Mouse (Mus musculus) CH12.LX (cell line): ENCODE measurements around the gene Bmpr2. TPM values are rescaled to one million over a fixed set of nuclear protein-coding genes. Genes with fewer than 3 reads are reported as not detected.

Source experiments
- DNase-seq: peaks from one replicate; pipeline ENCODE4 v3.0.0-alpha.2; 2013; ENCODE audit errors: extremely low read depth
- H3K27ac ChIP-seq: 2 replicates; pipeline ENCODE4 v1.5.1; 2012; ENCODE audit warnings: low read depth, mild to moderate bottlenecking, control low read depth, moderate library complexity; ENCODE audit not compliant: insufficient read depth
- H3K27me3 ChIP-seq: replicated peaks from 2 replicates; pipeline ENCODE3; 2012; ENCODE audit warnings: inconsistent platforms
- H3K36me3 ChIP-seq, 2 experiments: replicated peaks in 1 of 2; 2 replicates each; pipeline versions ENCODE3 to v1.6.1; 2012; ENCODE audit warnings: inconsistent platforms in 1 of 2, low read length in 1 of 2, mild to moderate bottlenecking in 1 of 2, mixed read lengths in 1 of 2, moderate library complexity in 1 of 2; ENCODE audit not compliant: control insufficient read depth in 1 of 2, insufficient read depth in 1 of 2
- H3K4me1 ChIP-seq, 2 experiments: 2 replicates each; pipeline ENCODE4 v1.6.1; 2012; ENCODE audit warnings: inconsistent platforms in 1 of 2, moderate library complexity in 1 of 2; ENCODE audit not compliant: insufficient read depth in 2 of 2, control insufficient read depth in 1 of 2
- H3K4me2 ChIP-seq: 2 replicates; pipeline ENCODE4 v1.6.1; 2012; ENCODE audit warnings: low read depth, mild to moderate bottlenecking, control low read depth; ENCODE audit not compliant: poor library complexity, insufficient read depth, severe bottlenecking
- H3K4me3 ChIP-seq, 3 experiments: fragments of 150-350 bp in 1 of 3; sonication (generic) in 1 of 3; replicated peaks in 1 of 3; 2 replicates each; pipeline versions ENCODE3 to v1.5.1; 2011 to 2012; ENCODE audit warnings: low read depth in 2 of 3, low read length in 2 of 3, mild to moderate bottlenecking in 2 of 3, moderate library complexity in 2 of 3, control low read depth in 1 of 3, improper control_type of control experiment in 1 of 3, inconsistent platforms in 1 of 3, mixed read lengths in 1 of 3; ENCODE audit not compliant: poor library complexity in 1 of 3
- H3K79me2 ChIP-seq: replicated peaks from 2 replicates; pipeline ENCODE4 v1.6.1; 2012; ENCODE audit warnings: mild to moderate bottlenecking, moderate library complexity; ENCODE audit not compliant: control insufficient read depth, poor library complexity, insufficient read depth, severe bottlenecking; ENCODE audit errors: extremely low read depth
- H3K9ac ChIP-seq: 2 replicates; pipeline ENCODE4 v1.6.1; 2012; ENCODE audit warnings: low read depth, mild to moderate bottlenecking, control low read depth, moderate library complexity; ENCODE audit not compliant: insufficient read depth
- H3K9me3 ChIP-seq: replicated peaks from 2 replicates; pipeline ENCODE3; 2012; ENCODE audit warnings: low read length, inconsistent platforms, mixed read lengths
- BHLHE40 ChIP-seq: IDR thresholded peaks from 2 replicates; pipeline ENCODE4 v1.6.1; 2011; ENCODE audit warnings: mild to moderate bottlenecking, low read depth, low read length, improper control_type of control experiment
- E2F4 ChIP-seq: IDR thresholded peaks from 2 replicates; pipeline ENCODE4 v1.6.1; 2011; ENCODE audit warnings: low read depth, low read length, improper control_type of control experiment; ENCODE audit not compliant: insufficient replicate concordance
- EP300 ChIP-seq: IDR thresholded peaks from 2 replicates; pipeline ENCODE4 v1.6.1; 2011; ENCODE audit warnings: low read length, improper control_type of control experiment
- ETS1 ChIP-seq: conservative IDR thresholded peaks from 2 replicates; pipeline ENCODE4 v1.6.1; 2012; ENCODE audit warnings: low read depth, mild to moderate bottlenecking, inconsistent platforms, low read length, improper control_type of control experiment, moderate library complexity
- IRF4 ChIP-seq: IDR thresholded peaks from 2 replicates; pipeline ENCODE4 v1.6.1; 2014; ENCODE audit warnings: low read depth, mild to moderate bottlenecking, inconsistent platforms, low read length, improper control_type of control experiment
- JUND ChIP-seq: conservative IDR thresholded peaks from 2 replicates; pipeline ENCODE4 v1.6.1; 2011; ENCODE audit warnings: low read depth, low read length, improper control_type of control experiment
- KAT2A ChIP-seq: IDR thresholded peaks from 2 replicates; pipeline ENCODE4 v1.6.1; 2012; ENCODE audit warnings: low read length, improper control_type of control experiment, inconsistent platforms; ENCODE audit not compliant: insufficient replicate concordance
- MAFK ChIP-seq: IDR thresholded peaks from 2 replicates; pipeline ENCODE4 v1.6.1; 2011; ENCODE audit warnings: low read length, improper control_type of control experiment; ENCODE audit not compliant: insufficient replicate concordance
- MAX ChIP-seq: IDR thresholded peaks from 2 replicates; pipeline ENCODE4 v1.6.1; 2011; ENCODE audit warnings: low read length, improper control_type of control experiment
- MAZ ChIP-seq: IDR thresholded peaks from 2 replicates; pipeline ENCODE4 v1.6.1; 2012; ENCODE audit warnings: low read depth, mild to moderate bottlenecking, inconsistent platforms, low read length, improper control_type of control experiment, moderate library complexity
- MYC ChIP-seq: IDR thresholded peaks from 2 replicates; pipeline ENCODE4 v1.6.1; 2011; ENCODE audit warnings: low read depth, mild to moderate bottlenecking, improper control_type of control experiment, low read length
- NRF1 ChIP-seq: IDR thresholded peaks from 2 replicates; pipeline ENCODE4 v1.6.1; 2014; ENCODE audit warnings: low read depth, mild to moderate bottlenecking, inconsistent platforms, low read length, improper control_type of control experiment, moderate library complexity
- PAX5 ChIP-seq: IDR thresholded peaks from 2 replicates; pipeline ENCODE4 v1.6.1; 2012; ENCODE audit warnings: low read length, inconsistent platforms, mixed read lengths
- POLR2AphosphoS2 ChIP-seq: IDR thresholded peaks from 2 replicates; pipeline ENCODE4 v1.6.1; 2011; ENCODE audit warnings: low read depth, low read length, improper control_type of control experiment
- RAD21 ChIP-seq: IDR thresholded peaks from 2 replicates; pipeline ENCODE4 v1.6.1; 2011; ENCODE audit warnings: low read depth, mild to moderate bottlenecking, low read length, improper control_type of control experiment, moderate library complexity
- RCOR1 ChIP-seq: conservative IDR thresholded peaks from 2 replicates; pipeline ENCODE4 v1.6.1; 2012; ENCODE audit warnings: low read depth, mild to moderate bottlenecking, inconsistent platforms, low read length, improper control_type of control experiment
- SIN3A ChIP-seq: IDR thresholded peaks from 2 replicates; pipeline ENCODE4 v1.6.1; 2012; ENCODE audit warnings: low read length, improper control_type of control experiment, inconsistent platforms
- TBP ChIP-seq: conservative IDR thresholded peaks from 2 replicates; pipeline ENCODE4 v1.6.1; 2011; ENCODE audit warnings: low read depth, low read length, improper control_type of control experiment
- UBTF ChIP-seq: IDR thresholded peaks from 2 replicates; pipeline ENCODE4 v1.6.1; 2012; ENCODE audit warnings: low read depth, mild to moderate bottlenecking, inconsistent platforms, low read length, improper control_type of control experiment, moderate library complexity
- ZMIZ1 ChIP-seq: IDR thresholded peaks from 2 replicates; pipeline ENCODE4 v1.6.1; 2012; ENCODE audit warnings: low read depth, mild to moderate bottlenecking, inconsistent platforms, low read length, improper control_type of control experiment
- ZNF384 ChIP-seq: IDR thresholded peaks from 2 replicates; pipeline ENCODE4 v1.6.1; 2012; ENCODE audit warnings: low read depth, low read length, improper control_type of control experiment, inconsistent platforms
- dilution Hi-C: fragments of 300-500 bp; cut with MboI; formaldehyde crosslinking; loops from 2 replicates; pipeline ENCODE4 v1.14.3; 2020; ENCODE audit warnings: low sequenced_read_pairs; ENCODE audit not compliant: extremely low pct_unique_long_range_greater_than_20kb, extremely low pct_ligation_motif_present
- in situ Hi-C: fragments of 300-500 bp; cut with MboI; formaldehyde crosslinking; loops from 3 replicates; pipeline ENCODE4 v1.14.3; 2019; ENCODE audit warnings: low sequenced_read_pairs, low pct_ligation_motif_present, low pct_unique_long_range_greater_than_20kb, mixed read lengths
- polyA plus RNA-seq: library from polyadenylated mRNA; unstranded; fragments of >175 nt; gene quantifications from 2 replicates; pipeline ENCODE4 v1.2.1, GENCODE M21; 2012; ENCODE audit warnings: low read depth; ENCODE audit not compliant: insufficient read length
- total RNA-seq, 2 experiments: library from RNA; depleted of rRNA; stranded (reverse); fragments of 300-350 nt in 1 of 2; fragments of >200 nt in 1 of 2; gene quantifications; 2 replicates each; pipeline ENCODE4 v1.2.3; 2012 to 2014

Bmpr2 gene
- total and polyA plus RNA-seq, 3 experiments = 3.6 to 5.0 (median 4.7) TPM

GRCm38 (mm10) chr1:59913195-59913868 lies 150.1 kb downstream of the Bmpr2 start:
- Histone ChIP-seq H3K27me3 (no peaks in the 10 kb centered on the region), H3K9me3 (no peaks in the 10 kb centered on the region), H3K79me2 (peaks cover 8% of the 10 kb centered on the region; the same call in 1 of the 2 replicates), H3K36me3 (no peaks in the 10 kb centered on the region), H3K4me2 (peak overlapping the region; percentile 92; the same call in 1 of the 2 replicates), H3K27ac (peak overlapping the region; percentile 53), H3K9ac (peak overlapping the region; percentile 88), H3K4me3 (peak overlapping the region; percentile 69 to 93 (median 89)), H3K4me1 (peaks cover 4 to 44% of the 10 kb centered on the region in 2 experiments; a peak in 2 of 4 replicates)
- in situ Hi-C loops (no loop called here), dilution Hi-C loops (no loop called here)
- DNase-seq = no peak
- TF ChIP-seq POLR2AphosphoS2 (no peak), ZMIZ1 (no peak), NRF1 (no peak), RAD21 (no peak), MAFK (no peak), ZNF384 (no peak), E2F4 (no peak), MAZ (no peak), JUND (no peak), RCOR1 (no peak), MAX (no peak), PAX5 (no peak), UBTF (no peak), MYC (no peak), TBP (no peak), KAT2A (no peak)

GRCm38 (mm10) chr1:59913869-59914225 lies 150.6 kb downstream of the Bmpr2 start:
- Histone ChIP-seq H3K9me3 (no peaks in the 10 kb centered on the region), H3K79me2 (peaks cover 8% of the 10 kb centered on the region; the same call in 1 of the 2 replicates), H3K36me3 (no peaks in the 10 kb centered on the region), H3K9ac (peak overlapping the region; percentile 88), H3K4me1 (peaks cover 4 to 45% of the 10 kb centered on the region in 2 experiments; a peak in 2 of 4 replicates), H3K27ac (0 out of 2 replicates have a peak overlapping the region, but pooled peaks have one; percentile 53), H3K4me3 (peak overlapping the region; percentile 69 to 93 (median 89)), H3K4me2 (peak overlapping the region; percentile 92), H3K27me3 (no peaks in the 10 kb centered on the region)
- TF ChIP-seq SIN3A (peak; percentile 8; the same call in 1 of the 2 replicates), BHLHE40 (no peak), EP300 (peak; percentile 37), IRF4 (peak; percentile 52; the same call in 1 of the 2 replicates), ETS1 (0 out of 2 replicates have a peak, but pooled peaks have one; percentile 3), MAX (no peak)
- dilution Hi-C loops = no loop called here
- peak; percentile 74 for DNase-seq
- in situ Hi-C loops = no loop called here
